Mouse (Mus musculus): ENCODE measurements at regions not wholly inside any gene's neighbourhood (a gene's known extent, or its start where the extent isn't known, plus 50 kb on each side); places are given as distances from the start of the nearest gene placed in this dataset.

DNA sequence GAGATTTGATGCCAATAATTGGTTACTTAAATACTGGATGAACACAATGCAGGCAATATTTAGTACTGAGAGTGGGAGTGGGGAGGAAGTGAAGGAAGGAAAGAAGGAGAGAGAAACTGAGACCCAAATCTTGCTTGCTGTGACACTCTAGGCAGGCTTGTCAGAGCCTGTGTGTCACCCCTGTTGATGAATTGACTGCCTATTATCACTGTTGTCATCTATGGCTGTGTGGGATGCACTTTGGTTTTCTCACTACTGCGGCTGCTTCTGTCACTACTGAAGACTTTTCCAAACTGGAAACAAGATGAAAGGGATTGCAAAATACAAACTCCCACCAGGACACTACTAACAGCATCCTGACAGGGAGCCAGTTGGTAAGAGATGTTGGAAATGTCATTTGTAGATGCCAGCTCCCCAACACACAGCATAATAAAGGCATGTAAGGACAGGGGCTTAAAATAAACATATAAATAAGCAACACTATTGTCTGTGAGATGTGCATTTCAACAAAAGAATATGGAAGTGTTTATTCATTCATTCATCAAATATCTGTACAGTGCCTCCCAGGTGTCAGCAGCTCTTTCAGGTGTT, 207.0 kb upstream of the Ufl1 start:
- DNase-seq, result no peak

DNA sequence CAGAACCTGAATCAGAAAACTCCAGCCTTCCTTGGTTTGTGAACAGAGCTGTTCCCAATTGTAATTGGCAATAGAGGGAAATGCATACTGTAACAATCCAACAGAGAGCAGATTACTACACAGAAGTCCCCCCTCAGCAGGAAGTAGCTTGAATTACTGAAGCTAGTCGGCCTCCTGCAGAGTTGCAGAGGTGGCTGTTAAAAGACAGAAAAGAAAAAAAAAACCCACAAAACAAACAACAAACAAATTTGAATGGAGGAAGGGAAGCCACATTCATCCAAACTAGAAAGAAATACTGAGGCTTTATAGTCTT, 202.0 kb upstream of the Ufl1 start:
- DNase-seq, result no peak

DNA sequence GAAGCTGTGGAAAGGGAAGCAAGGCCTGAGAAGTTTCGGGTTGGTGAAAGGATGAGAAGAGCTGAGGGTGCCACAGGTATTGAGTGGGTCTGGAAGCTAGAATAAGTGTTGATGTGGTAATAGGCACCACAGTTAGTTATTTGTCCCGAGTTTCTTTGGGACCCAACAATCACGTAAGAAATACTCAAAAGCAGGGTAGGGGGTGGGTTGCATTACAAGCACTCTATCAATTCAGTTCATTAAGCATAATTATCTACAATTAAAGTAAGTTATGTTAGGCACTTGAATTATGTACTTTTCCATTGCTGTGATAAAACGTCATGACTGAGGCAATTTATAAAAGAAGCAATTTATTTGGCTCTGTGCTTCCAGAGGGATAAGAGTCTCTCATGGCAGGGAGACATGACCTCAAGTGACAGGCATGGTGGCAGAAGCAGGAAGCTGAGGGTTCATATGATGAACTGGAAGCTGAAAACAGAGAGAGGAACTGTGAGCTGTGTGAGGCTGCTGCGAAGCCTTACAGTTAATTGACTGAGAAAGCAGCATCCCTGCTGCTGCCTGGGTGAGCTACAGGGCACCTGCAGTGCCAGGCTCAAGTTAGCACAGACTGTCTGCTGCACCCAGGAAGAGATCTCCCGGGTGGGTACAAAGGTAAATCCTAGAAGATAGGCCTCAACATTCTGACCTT, 201.5 kb upstream of the Ufl1 start:
- DNase-seq, result peak; percentile 35 to 49

DNA sequence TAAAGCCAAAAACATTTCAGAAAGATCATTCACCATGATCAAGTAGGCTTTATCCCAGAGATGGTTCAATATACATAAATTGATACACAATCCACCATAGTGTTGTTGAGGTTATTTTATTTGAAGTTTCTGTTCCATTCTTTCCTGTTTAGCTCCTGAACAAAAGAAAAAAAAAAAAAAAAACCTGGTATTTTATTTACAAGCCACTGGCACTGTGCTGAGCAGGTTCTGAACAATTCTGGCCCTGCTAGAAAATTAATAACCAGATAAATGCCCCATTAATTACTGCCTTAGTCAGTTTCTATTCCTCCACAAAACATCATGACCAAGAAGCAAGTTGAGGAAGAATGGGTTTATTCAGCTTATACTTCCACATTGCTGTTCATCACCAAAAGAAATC, 191.4 kb upstream of the Ufl1 start:
- peak; percentile 6 to 51 for DNase-seq

DNA sequence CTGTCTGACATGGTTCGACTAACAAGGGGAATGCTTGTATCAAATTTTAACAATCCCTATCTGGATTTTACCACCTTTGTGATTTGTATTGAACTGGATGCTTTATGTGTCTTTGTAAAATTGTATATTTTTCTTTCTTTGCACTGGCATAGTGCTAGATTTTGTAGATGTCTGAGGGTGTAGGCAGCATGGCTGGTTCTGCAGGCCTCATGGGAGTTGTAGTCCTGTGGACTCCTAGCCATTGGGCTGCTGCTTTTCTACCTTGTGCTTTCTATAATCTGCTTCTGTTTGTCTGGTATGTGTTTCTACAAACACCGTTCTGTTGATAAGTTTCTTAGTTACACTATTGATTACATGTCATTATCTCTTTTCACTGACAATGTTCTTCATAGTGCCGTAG, 184.9 kb upstream of the Ufl1 start:
- no peak for DNase-seq

DNA sequence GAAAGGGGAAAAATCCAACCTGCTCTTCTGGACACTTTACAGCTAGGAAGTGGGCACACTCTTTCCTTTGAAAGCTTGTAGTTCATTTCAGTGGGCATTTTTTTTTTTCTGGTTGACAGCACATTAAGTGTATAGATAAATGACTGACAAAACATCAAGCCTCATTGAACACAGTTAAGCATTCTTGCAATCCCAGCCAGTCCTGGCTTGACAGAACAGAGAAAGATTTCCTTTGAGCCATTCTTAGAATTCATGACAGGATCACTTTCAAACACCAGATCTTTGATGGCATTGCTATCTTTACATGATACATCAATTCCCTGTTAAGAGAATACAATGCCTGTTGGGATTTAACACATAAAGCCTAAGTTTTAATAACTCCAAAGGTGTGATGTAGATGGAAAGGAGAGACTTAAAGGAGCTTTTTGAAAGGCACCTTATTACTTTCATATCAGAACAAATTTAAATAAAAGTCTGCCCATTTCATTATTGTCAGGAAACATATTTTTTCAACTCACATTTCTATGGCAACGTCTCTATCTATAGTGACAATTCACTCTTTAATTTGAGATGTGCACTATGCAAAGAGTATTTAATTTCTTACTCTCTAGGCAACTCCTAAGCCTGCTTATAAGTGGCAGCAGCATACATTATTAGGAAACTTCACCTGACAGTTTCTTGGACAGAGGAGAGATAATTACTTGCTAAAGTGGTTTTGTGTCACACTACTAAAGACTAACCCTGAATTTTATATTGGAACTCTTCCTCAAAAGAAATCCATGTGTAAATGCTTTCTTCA, 183.4 kb upstream of the Ufl1 start:
- DNase-seq, result no peak

DNA sequence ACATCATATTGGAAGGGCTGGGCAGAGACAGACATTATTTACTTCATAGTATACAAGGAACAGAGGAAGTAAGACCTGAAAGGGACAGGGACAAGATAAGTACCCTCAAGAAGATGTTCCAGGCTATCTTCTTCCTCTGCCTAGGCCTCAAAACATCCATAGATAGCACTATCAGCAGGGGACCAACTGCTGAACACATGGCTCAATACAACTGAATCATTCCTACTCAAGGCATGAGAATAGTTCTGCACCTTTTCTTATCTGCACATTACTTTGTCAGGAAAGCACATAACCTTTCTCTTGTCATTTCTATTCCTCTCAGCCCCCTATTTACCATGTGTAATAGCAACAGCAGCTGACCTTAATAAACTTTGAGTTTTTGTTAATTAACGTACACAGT, 182.4 kb upstream of the Ufl1 start:
- DNase-seq, result no peak

DNA sequence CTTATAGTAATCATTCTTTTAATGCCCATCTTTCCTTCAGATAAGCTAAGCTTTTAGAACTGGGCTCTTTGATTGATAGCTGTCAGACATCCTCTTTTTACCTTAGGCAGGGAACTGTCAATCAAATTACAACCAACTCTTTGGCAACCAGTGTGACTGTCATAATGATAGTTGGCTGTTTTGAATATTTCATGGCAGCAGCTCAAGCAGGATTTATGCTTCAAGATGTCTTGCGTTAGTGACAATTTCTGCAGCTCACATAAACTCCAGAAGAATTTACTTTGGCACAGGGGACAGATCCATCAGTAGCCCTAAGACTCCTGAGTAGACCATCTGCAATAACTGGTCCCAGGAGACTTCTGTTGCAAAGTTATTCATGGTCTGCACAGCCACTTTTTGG, 178.5 kb upstream of the Ufl1 start:
- DNase-seq, result no peak

DNA sequence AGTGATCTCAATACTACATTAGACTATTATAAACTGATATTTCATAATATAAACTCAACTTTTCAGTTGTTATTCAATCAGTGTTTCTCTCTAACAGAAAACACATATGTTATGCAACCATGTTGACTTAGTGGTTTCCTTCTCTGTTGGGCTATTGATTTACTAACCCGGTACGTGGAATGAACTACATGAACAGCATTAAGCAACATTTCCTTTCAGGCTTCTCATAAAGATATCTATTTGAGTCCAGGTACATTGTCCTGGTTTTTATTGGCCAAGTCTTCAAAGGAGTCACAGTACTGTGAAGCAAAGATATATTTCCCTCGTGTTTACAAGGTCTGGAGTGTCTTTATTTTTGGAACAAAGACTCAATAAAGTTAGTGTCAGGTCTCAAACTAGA, 173.1 kb upstream of the Ufl1 start:
- peak in 1 of 2 experiments; percentile 11 for DNase-seq

DNA sequence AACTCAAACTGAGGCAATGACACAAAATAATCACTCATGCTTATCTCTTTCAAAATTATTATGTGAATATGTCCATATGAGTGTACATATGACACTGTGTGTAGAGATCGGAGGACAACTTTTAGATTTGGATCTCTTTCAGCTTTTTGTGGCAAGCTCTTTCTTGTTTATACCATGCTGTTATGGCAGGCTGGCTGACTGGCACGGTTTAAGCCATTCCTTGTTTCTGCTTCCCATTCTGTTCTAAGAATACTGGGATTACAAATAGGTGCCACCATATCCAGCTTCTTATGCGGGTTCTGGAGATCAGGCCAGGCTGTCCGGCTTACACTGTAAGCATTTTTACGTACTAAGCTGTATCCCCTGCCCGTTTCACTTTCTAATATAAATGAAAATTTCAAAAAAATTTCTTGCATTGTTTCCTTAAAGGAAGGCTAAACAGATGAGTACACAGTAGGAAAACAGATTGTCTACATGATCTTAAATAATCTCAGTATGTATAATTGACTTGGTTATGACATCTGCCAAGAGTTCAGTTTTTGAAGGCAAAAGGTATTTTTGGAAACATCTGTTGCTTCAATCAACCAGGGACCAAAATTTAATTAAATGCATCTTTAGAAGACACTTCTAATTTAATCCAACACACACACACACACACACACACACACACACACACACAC, 171.6 kb upstream of the Ufl1 start:
- no peak for DNase-seq

DNA sequence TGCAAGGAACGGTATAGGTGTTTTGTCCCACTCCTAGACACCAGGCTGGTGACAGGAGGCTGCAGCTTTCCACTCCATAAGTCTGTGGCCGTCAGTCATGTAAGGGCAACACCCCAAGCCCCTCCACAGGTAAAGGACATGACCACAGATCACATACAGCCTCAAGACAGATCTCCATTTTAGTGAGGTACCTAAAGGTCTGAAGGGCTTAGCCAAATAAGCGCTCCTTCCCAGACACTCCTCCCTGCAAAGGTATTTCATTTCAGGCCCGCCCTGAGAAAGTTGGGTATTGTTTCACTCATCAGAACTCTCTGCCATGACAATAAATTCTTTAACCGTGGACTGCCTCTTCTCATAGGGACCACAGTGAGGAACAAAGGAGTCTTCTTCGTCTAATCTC, 170.2 kb upstream of the Ufl1 start:
- no peak for DNase-seq

DNA sequence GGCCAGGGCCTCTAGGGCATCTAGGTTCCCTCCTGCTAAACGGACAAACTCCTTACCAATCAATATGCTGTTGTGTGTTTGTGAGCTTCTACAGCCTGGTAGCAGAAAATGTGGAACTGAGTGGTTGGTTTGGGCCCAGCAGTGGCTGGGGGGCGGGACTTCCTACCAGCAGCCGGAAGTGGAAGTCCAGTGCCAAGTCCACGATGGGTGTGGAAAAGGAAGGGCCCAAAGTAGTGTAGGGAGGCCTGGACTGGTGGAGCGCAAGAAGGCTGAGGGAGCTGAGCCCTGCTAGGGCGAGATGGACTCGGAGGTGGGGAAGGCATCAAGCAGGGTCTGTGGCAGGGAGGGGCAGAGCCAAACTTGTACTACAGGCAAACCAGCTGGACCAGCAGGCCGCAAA, 150.6 kb upstream of the Ufl1 start:
- DNase-seq, result no peak

DNA sequence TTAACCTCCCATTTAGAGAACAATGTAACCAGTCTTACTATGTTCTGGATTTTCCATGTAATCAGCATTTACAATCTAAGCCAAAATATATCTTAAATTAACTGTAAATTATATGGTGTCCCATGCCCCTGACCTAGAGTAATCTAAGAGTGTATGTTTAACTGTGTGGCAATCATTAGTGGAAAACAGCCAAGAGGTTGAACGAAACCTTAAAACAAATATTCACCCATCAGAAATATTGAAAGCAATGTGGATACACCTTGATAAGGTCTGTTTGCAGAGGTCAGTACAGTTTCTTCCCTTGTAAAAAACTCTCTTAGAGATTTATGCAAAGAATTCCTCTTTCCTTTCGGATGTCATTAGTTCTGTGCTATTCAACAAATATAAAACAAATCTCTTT, 134.7 kb upstream of the Ufl1 start:
- DNase-seq, result no peak

DNA sequence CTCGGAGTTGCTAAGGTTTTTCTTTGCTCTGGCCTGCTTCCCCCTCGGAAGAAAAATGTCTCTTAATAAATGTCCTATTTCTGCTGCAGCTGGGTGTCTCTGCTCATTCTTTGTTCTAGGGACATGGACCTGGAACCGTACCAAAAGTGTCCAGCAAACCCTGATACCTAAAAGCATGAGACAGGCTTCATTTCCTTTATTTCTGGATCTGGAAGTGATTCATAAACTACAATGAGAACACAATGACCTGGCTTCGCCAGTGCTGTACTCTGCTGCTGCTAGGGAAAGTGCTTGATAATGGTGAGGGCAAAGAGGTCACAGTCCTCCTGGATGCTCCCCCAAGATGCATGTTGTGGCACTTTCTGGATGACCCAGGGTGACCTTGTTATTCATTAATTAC, 128.8 kb upstream of the Ufl1 start:
- DNase-seq, result peak in 1 of 2 experiments; percentile 16

DNA sequence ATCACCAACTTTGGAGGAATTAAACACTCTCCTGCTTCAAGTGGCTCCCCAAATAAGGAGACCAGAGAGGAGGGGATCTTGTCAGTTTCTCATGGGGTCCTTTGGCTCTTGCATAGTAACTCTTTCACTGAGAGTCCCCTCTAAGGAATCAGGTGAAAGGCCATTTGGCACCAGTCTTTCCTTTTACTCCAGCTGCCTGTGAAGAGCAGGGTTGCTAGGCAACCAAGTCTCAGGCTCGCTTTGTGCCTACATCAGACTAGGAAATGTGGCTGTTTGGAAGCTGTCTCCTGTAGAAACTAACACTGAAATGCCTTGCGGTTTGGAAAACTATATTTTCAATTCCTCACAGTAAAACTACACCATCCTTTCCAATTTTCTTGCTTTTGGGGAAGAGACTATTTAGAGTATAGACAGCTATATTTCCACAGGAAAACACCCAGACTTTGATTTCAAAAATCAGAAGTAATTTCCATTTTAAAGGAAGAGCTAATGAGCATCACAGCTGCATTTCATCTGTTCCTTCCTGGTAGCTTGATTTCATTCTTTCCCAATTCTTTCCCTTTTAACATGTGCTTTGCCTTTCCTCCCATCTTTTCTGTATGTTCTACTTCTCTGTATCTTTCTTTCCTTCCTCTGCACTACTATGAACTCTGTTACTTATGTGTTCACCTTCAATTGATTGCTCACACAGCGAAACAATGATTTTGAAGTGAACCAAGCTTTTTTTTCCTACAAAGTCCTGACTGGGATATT, 127.3 kb upstream of the Ufl1 start:
- peak in 1 of 2 experiments; percentile 25 for DNase-seq

DNA sequence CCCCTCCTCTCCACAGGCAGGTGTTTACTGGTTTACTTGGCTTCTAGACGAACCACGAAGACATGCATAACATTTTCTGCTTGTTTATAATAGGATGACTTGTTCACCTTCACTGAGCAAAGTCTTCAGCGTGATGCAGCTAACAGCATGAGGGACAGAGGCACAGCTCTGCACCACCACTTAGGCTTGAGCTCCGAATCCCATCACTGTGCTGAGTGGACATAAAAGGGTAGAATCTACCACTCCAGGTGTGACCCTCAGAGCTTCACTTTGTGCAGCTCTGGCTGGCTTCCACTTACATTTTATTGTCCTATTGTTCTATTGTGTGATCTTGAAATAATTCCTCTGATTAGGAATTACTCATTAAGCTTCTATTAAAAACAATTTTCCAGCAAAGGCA, 126.2 kb upstream of the Ufl1 start:
- DNase-seq, result no peak

DNA sequence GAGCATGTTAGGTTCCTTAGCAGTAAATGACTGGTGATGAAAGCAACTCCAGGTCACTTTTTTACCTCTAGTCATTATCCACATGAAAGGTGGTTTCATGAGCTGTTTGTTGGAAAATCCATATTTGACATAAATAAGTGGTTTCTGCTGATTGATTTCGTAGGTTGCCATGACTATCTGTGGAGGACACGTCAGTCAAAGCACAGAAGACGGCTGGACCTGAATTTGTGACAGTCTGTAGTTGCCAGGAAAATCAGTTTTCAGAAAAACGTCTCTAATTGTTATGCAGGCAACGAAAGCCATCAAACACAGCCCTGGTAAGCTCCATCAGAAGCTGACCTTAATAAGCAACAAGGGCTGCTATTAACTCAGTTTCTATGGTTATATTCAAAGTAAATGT, 107.9 kb upstream of the Ufl1 start:
- no peak for DNase-seq

DNA sequence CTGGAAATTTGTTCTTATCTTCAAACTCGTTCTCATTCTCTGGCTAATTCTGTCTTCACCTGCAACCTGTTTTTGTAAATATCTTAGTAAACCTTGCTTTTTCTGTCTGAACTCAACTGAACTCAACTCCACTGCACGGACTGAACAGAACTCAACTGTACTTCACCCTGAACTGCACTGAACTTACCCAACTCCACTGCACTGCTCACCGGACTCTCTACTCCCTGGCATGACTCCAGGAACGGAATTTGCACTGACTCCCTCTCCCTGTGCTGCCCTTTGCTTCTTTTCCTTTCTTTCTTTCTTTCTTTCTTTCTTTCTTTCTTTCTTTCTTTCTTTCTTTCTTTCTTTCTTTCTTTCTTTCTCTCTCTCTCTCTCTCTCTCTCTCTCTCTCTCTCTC, 90.4 kb upstream of the Ufl1 start:
- peak; percentile 45 to 68 for DNase-seq

DNA sequence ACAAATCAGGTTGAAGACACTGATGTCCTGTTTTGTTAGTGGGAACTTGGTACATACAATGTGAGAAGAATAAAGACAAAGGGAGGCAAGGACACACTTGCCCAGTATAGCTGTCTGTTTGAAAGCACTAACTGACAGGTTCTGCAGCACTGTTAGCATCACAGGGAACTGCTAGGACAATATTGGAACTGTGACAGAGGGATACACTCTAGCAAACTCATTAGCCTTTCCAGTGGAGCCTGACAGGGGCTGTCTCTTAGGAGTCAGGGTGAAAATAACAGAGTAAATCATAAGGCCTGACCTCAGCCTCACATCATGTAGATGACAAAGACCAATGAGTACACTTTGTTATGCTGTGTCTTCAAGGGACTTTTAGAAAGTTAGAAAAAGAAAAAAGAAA, 82.8 kb upstream of the Ufl1 start:
- no peak for DNase-seq

DNA sequence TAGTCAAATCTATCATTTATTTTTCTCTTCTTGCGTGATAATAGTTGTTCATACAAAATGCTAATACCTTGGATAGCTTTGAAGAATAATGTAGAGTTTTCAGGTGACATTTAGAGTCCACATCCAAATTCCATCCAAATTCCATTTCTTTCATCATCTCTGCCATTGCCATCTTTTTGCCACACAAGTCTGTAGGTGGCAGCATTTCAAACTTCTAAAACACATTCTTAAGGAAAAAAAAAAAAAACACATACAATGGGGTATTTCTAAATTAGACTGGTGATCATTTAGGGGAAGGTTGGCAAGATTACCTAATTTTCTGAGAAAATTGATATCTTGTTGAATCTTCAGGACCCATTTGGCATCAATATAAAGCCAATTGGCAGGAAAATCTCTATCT, 56.0 kb upstream of the Ufl1 start:
- DNase-seq, result peak in 1 of 2 experiments; percentile 1
